Mouse (Mus musculus): ENCODE data around the gene Ist1. TPM values are rescaled to one million over a fixed set of nuclear protein-coding genes. Genes with fewer than 3 reads are reported as not detected.

Ist1 gene
- polyA plus RNA-seq, 1 experiment from 2014 or later = 187 TPM

- Histone ChIP-seq H3K4me3 (replicated peaks; ENCODE audit: low read length) (no peak overlapping the region), H3K4me1 (replicated peaks; ENCODE audit: control insufficient read depth, insufficient read depth, low read length) (no peaks in the 10 kb centered on the region), H3K9ac (replicated peaks; ENCODE audit: low read depth, low read length) (no peak overlapping the region), H3K4me2 (ENCODE audit: low read length) (no peak overlapping the region), H3K9me3 (ENCODE audit: control insufficient read depth, low read length) (peaks cover 2% of the 10 kb centered on the region; the same call in 1 of the 2 replicates), H3K27ac (ENCODE audit: low read length) (no peak overlapping the region), H3K27me3 (replicated peaks; ENCODE audit: control insufficient read depth, insufficient read depth, low read length) (no peaks in the 10 kb centered on the region), H3K36me3 (ENCODE audit: control insufficient read depth, insufficient read depth) (no peaks in the 10 kb centered on the region)
- WGBS = 66% methylated on average over 6 of the region's 6 CpGs
- no peak for ATAC-seq
Measured at GRCm38 (mm10) chr8:109628638-109629037, 64.4 kb downstream of the Ist1 start.

Other genes starting within 250 kb of the Ist1 start
- 0.06 and 0.18 TPM in 2 replicates for gene Pmfbp1, start 199.2 kb downstream of the Ist1 start, polyA plus RNA-seq (2015; fragmentation: Nextera tagmentation; extraction: Ambion mirVana)
- 25.1 and 25.8 TPM in 2 replicates for gene Dhx38, start 127.4 kb downstream of the Ist1 start, polyA plus RNA-seq (2015; fragmentation: Nextera tagmentation; extraction: Ambion mirVana)
- 30.8 and 31.5 TPM in 2 replicates for gene Txnl4b, start 127.4 kb downstream of the Ist1 start, polyA plus RNA-seq (2015; fragmentation: Nextera tagmentation; extraction: Ambion mirVana)
- 0.20 and 0.30 TPM in 2 replicates for gene Hp, start 114.1 kb downstream of the Ist1 start, polyA plus RNA-seq (2015; fragmentation: Nextera tagmentation; extraction: Ambion mirVana)
- 35.0 and 35.5 TPM in 2 replicates for gene Dhodh, start 84.6 kb downstream of the Ist1 start, polyA plus RNA-seq (2015; fragmentation: Nextera tagmentation; extraction: Ambion mirVana)
- gene Pkd1l3, start 78.7 kb downstream of the Ist1 start, polyA plus RNA-seq (2015; fragmentation: Nextera tagmentation; extraction: Ambion mirVana) = 0.03 TPM in 1 of 2 replicates, not detected in the other
- gene Zfp821, start 12.3 kb upstream of the Ist1 start, polyA plus RNA-seq (2015; fragmentation: Nextera tagmentation; extraction: Ambion mirVana) = 85.6 and 88.3 TPM in 2 replicates
- gene Atxn1l, start 44.5 kb upstream of the Ist1 start, polyA plus RNA-seq (2015; fragmentation: Nextera tagmentation; extraction: Ambion mirVana) = 4.4 and 5.1 TPM in 2 replicates
- 56.0 and 65.5 TPM in 2 replicates for gene Ap1g1, start 85.3 kb upstream of the Ist1 start, polyA plus RNA-seq (2015; fragmentation: Nextera tagmentation; extraction: Ambion mirVana)
- gene Phlpp2, start 175.3 kb upstream of the Ist1 start, polyA plus RNA-seq (2015; fragmentation: Nextera tagmentation; extraction: Ambion mirVana) = 3.8 and 4.0 TPM in 2 replicates

Measured in forebrain, embryonic 16.5 days (tissue).